Mouse (Mus musculus) heart, adult 2 months (tissue): ENCODE data around the gene Gas2l1.
A peak's percentile ranks its signal among the peaks of the same experiment; 100 is the strongest.

ENCODE experiments used
- CTCF ChIP-seq: fragments of 200-600 bp; IDR thresholded peaks from 2 replicates; pipeline ENCODE4 v1.8.1; 2022; ENCODE audit warnings: antibody characterized with exemption, mild to moderate bottlenecking, moderate library complexity
- EP300 ChIP-seq: fragments of 200-500 bp; IDR thresholded peaks from 2 replicates; pipeline ENCODE4 v1.6.1; 2011; ENCODE audit warnings: low read depth, low read length, control low read depth; ENCODE audit not compliant: insufficient read depth
- POLR2A ChIP-seq: fragments of 200-500 bp; IDR thresholded peaks from 2 replicates; pipeline ENCODE4 v1.6.1; 2011; ENCODE audit warnings: mild to moderate bottlenecking, low read depth, low read length, control low read depth; ENCODE audit not compliant: insufficient read depth

DNA sequence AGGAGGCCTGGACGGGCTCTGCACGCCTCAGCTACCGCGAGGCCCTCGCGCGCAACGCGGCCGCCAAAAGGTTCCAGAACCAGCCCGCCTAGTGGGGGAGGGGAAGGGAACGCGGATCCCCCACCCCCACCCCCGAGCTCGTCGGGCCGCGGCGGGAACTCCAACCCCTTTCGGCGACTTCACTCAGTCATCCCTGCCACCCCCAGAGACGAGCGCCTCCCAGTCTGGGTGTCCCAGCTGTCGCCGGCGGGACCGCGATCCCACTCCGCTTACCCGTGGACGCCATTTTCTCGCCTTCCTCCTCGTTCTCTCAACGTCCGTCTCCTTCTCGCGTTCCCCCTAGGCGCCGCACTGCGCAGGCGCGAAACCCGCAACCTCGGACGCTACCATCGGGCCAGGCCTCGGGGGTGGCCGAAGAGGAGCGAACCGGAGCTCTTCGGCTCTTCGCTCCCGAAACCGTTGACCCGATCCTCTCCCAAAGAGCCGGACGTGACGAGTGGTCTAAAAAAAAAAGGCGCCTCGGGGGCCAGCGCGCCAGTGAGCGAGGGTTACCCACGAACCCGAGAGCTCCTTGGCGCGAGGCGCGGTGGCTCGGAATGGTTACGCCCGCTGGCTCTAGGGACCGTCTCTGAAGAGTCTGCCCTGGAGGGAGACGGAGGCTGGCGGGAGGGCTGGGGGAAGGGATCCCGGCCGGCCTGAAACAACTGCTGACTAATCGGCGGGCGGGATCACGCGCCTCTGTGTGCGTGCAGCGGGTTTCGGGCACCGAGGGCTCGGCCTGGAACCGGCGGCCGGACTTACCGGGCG lies 33.8 kb upstream of the Gas2l1 start, which contains the start of the genes Rhbdd3 and Ewsr1:
- TF ChIP-seq CTCF (no peak), POLR2A (peak; percentile 93), EP300 (0 out of 2 replicates have a peak, but pooled peaks have one; percentile 38)
